Mouse (Mus musculus) heart, postnatal 0 days (tissue): ENCODE measurements around the gene Cops9. TPM values are rescaled to one million over a fixed set of nuclear protein-coding genes. Genes with fewer than 3 reads are reported as not detected.

Experiments used
- ATAC-seq: fragments of 200-750 bp; cut with Nextera tagmentation; 2 replicates; pipeline ENCODE4 v1.8.0; 2017; ENCODE audit warnings: low read depth, moderate number of reproducible peaks, moderate library complexity; ENCODE audit not compliant: insufficient read depth
- DNase-seq: peaks from one replicate; pipeline ENCODE4 v3.0.0-alpha.2; 2016; ENCODE audit warnings: low spot score
- H3K27ac ChIP-seq: fragments of 300-500 bp; sonication (generic); 2 replicates; pipeline ENCODE4 v1.5.1; 2014; ENCODE audit warnings: low read depth, mild to moderate bottlenecking
- H3K27me3 ChIP-seq: fragments of 300-500 bp; sonication (generic); 2 replicates; pipeline ENCODE4 v1.6.1; 2014; ENCODE audit warnings: low read length, mixed read lengths; ENCODE audit not compliant: control insufficient read depth, insufficient read depth
- H3K36me3 ChIP-seq: fragments of 300-500 bp; sonication (generic); replicated peaks from 2 replicates; pipeline ENCODE4 v1.6.1; 2014; ENCODE audit warnings: low read length, mixed read lengths; ENCODE audit not compliant: control insufficient read depth, insufficient read depth
- H3K4me1 ChIP-seq: fragments of 300-500 bp; sonication (generic); 2 replicates; pipeline ENCODE4 v1.6.1; 2014; ENCODE audit warnings: antibody characterized with exemption; ENCODE audit not compliant: control insufficient read depth, insufficient read depth
- H3K4me2 ChIP-seq: fragments of 300-500 bp; sonication (generic); 2 replicates; pipeline ENCODE4 v1.6.1; 2014; ENCODE audit warnings: low read depth, mild to moderate bottlenecking, low read length, moderate library complexity
- H3K4me3 ChIP-seq: fragments of 300-500 bp; sonication (generic); 2 replicates; pipeline ENCODE4 v1.5.1; 2014; ENCODE audit warnings: low read depth, low read length
- H3K9ac ChIP-seq: fragments of 300-500 bp; sonication (generic); replicated peaks from 2 replicates; pipeline ENCODE4 v1.6.1; 2014; ENCODE audit warnings: low read depth, low read length, mixed read lengths
- H3K9me3 ChIP-seq: fragments of 300-500 bp; sonication (generic); replicated peaks from 2 replicates; pipeline ENCODE4 v1.6.1; 2016; ENCODE audit warnings: low read length; ENCODE audit not compliant: control insufficient read depth
- CTCF ChIP-seq: IDR thresholded peaks from 2 replicates; pipeline ENCODE4 v1.5.1; 2016; ENCODE audit warnings: antibody characterized with exemption, control low read depth, low read depth
- EP300 ChIP-seq: IDR thresholded peaks from 2 replicates; pipeline ENCODE4 v1.6.1; 2016; ENCODE audit warnings: antibody characterized with exemption, low read depth
- WGBS: fragments of 180-500 bp; shearing (Covaris S2); extraction: QIAGEN DNeasy Blood & Tissue Kit; methylation state at CpG from one replicate; pipeline ENCODE4 v1.1.7; 2014; 5-methylcytosine and 5-hydroxymethylcytosine counted together
- polyA plus RNA-seq: library from polyadenylated mRNA; unstranded; fragments of >200 nt; fragmentation: Nextera tagmentation; extraction: Ambion mirVana; gene quantifications from 2 replicates; pipeline ENCODE4 v1.2.1, GENCODE M21; 2015
- total RNA-seq: library from RNA; depleted of rRNA; stranded (reverse); fragments of >200 nt; gene quantifications from 2 replicates; pipeline ENCODE4 v1.2.3, GENCODE M21; 2014; ENCODE audit warnings: low replicate concordance

Cops9 gene
- total and polyA plus RNA-seq, 2 experiments from 2014 or later, result 187 to 507 TPM

GRCm38 (mm10) chr1:92646111-92646510 is 4.3 kb upstream of the Cops9 start:
- no peak for ATAC-seq
- WGBS, result 49% methylated on average over 2 of the region's 2 CpGs
- H3K27me3 ChIP-seq, result no peaks in the 10 kb centered on the region

GRCm38 (mm10) chr1:92644916-92645315 is 3.1 kb upstream of the Cops9 start:
- Histone ChIP-seq H3K4me2 (no peak overlapping the region), H3K9me3 (no peaks in the 10 kb centered on the region), H3K4me3 (no peak overlapping the region), H3K9ac (no peak overlapping the region), H3K27ac (no peak overlapping the region), H3K27me3 (no peaks in the 10 kb centered on the region), H3K4me1 (peaks cover 17% of the 10 kb centered on the region), H3K36me3 (no peaks in the 10 kb centered on the region)
- no peak for TF ChIP-seq EP300
- no peak for TF ChIP-seq CTCF
- WGBS, result 70% methylated on average over 5 of the region's 5 CpGs
- ATAC-seq (no peak), DNase-seq (no peak)

More at GRCm38 (mm10) chr1:92646111-92646510, 4.3 kb upstream of the Cops9 start:
- TF ChIP-seq EP300, result no peak
- no peak for TF ChIP-seq CTCF
- Histone ChIP-seq H3K4me3 (no peak overlapping the region), H3K36me3 (no peaks in the 10 kb centered on the region), H3K4me2 (no peak overlapping the region), H3K4me1 (peaks cover 9% of the 10 kb centered on the region), H3K9ac (no peak overlapping the region), H3K27ac (no peak overlapping the region), H3K9me3 (no peaks in the 10 kb centered on the region)
- DNase-seq, result no peak

DNA sequence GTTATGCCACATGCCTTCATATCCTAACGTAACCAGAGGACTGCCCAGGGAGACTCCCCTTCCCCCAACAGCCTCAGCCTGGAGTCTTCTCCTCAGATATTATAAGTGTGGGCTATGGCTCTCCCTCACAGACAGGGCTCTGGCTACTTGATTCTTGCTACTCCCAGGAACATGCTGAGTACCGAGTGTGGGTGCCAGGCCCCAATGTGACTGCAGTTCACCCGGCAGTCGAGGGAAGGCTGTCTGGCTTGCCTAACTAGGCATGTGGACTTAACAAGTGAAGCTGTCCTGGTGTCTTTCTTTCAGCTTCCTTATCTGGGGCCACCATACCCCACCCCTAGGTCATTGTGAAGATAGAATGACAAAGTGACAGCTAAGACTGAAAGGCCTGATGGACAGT is 1.9 kb upstream of the Cops9 start:
- no peak overlapping the region for H3K4me3 ChIP-seq
- no peak for ATAC-seq
- DNase-seq, result no peak
- 76% methylated on average over 4 of the region's 4 CpGs for WGBS
- TF ChIP-seq EP300 (no peak), CTCF (no peak)
- H3K27me3 ChIP-seq, result no peaks in the 10 kb centered on the region
- no peak overlapping the region for H3K4me2 ChIP-seq
- H3K4me1 ChIP-seq, result peaks cover 17% of the 10 kb centered on the region
- H3K36me3 ChIP-seq, result peaks cover 7% of the 10 kb centered on the region; the same call in 1 of the 2 replicates
- H3K9ac ChIP-seq, result no peak overlapping the region
- H3K9me3 ChIP-seq, result no peaks in the 10 kb centered on the region
- H3K27ac ChIP-seq, result no peak overlapping the region

DNA sequence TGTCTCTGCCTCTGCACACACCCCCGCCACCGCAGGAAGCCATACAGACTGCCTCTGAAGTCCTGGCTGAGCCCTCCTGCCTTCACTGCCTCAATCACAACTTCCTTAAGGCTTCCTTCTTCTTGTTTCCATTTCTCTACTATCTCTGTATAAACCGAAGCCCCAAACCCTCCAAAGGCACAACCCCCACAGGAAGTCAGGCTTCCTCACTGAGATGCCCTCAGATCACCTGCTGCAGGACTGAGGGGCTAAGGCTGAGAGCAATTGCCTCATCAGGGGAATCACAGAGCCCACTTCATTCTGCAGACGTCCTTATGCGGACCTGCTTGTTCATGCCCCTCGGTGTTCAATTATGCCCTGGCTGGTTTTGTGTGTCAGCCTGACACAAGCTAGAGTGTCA is 1.4 kb downstream of the Cops9 start:
- peaks cover 17% of the 10 kb centered on the region for H3K4me1 ChIP-seq
- WGBS, result 79% methylated on average over 6 of the region's 6 CpGs
- no peak overlapping the region for H3K4me3 ChIP-seq
- H3K4me2 ChIP-seq, result no peak overlapping the region
- no peak overlapping the region for H3K27ac ChIP-seq
- ATAC-seq, result no peak
- no peaks in the 10 kb centered on the region for H3K9me3 ChIP-seq
- no peaks in the 10 kb centered on the region for H3K27me3 ChIP-seq
- H3K9ac ChIP-seq, result no peak overlapping the region
- DNase-seq, result no peak
- no peak for TF ChIP-seq EP300
- no peak for TF ChIP-seq CTCF
- H3K36me3 ChIP-seq, result peaks cover 27% of the 10 kb centered on the region

- H3K4me3 ChIP-seq, result no peak overlapping the region
- no peaks in the 10 kb centered on the region for H3K9me3 ChIP-seq
- DNase-seq (no peak), ATAC-seq (no peak)
- no peak overlapping the region for H3K4me2 ChIP-seq
- 94% methylated on average over 4 of the region's 4 CpGs for WGBS
- peaks cover 27% of the 10 kb centered on the region for H3K36me3 ChIP-seq
- TF ChIP-seq EP300 (no peak), CTCF (no peak)
- no peak overlapping the region for H3K27ac ChIP-seq
- H3K4me1 ChIP-seq, result peaks cover 17% of the 10 kb centered on the region
- no peaks in the 10 kb centered on the region for H3K27me3 ChIP-seq
- H3K9ac ChIP-seq, result no peak overlapping the region
Observed at GRCm38 (mm10) chr1:92638736-92639135, 3.0 kb downstream of the Cops9 start.

GRCm38 (mm10) chr1:92638181-92638580 is 3.6 kb downstream of the Cops9 start:
- H3K9ac ChIP-seq, result no peak overlapping the region
- no peaks in the 10 kb centered on the region for H3K27me3 ChIP-seq
- H3K4me3 ChIP-seq, result no peak overlapping the region
- peaks cover 27% of the 10 kb centered on the region for H3K36me3 ChIP-seq
- peaks cover 17% of the 10 kb centered on the region for H3K4me1 ChIP-seq
- ATAC-seq (no peak), DNase-seq (no peak)
- 89% methylated on average over 3 of the region's 3 CpGs for WGBS
- no peak overlapping the region for H3K4me2 ChIP-seq
- H3K9me3 ChIP-seq, result no peaks in the 10 kb centered on the region
- no peak for TF ChIP-seq CTCF
- no peak for TF ChIP-seq EP300
- no peak overlapping the region for H3K27ac ChIP-seq
